Mouse (Mus musculus): ENCODE measurements around the gene Nfic.

The Nfic gene

DNA sequence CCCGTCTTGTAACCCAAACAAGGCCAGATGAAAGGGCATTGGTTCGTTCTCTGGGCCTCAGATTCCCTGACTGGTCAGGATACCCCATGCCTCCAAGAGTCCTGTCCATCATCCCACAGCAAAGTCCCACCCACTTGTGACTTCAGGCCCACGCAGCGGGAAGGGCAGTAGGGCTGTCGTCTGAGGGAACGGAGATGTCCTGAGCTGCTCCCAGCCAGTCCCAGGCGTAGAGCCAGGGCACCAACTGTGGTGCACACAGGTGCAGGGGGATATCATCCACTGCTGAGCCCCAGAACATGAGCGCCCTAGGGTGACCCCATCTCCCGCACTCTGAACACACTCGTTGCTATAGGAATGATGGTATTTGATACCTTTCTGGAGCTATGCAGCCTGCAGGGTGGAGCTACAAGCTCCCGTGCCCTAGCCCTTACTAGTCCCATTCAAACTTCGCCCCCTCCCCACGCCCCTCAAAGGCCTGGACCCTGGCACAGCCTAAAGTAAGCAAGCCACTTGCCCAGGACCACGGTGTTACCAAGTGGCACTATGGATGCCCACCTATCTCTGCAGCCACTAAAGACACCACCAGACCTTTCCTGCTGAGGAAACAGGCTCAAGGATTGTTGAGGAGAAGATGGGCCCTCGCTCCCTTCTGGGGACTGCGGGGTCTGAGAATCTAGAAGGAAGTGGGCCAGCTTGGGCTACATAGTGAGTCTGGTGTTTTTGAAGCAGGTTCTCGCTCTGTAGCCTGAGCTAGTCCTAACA, 39.7 kb downstream of the Nfic start:
- no peak for DNase-seq

DNA sequence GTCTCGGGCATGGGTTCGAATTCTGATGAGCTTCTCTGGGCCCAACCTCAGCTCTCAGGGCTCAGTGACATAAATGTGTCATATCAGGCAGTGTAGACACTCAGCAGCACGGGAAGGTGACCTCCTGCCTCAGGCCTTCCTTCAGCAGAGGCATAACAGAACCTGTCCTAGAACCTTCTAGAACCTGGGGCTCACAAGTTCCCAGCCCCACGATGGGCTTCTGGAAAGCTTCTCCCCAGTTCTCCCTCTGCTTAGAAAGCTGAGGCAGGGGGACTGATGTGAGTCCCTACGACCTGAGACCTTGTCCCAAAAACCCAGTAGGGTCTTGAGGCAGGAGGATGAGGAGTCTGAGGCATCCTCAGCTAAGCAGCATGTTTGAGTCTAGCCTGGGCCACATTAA, 40.3 kb downstream of the Nfic start:
- DNase-seq = no peak

DNA sequence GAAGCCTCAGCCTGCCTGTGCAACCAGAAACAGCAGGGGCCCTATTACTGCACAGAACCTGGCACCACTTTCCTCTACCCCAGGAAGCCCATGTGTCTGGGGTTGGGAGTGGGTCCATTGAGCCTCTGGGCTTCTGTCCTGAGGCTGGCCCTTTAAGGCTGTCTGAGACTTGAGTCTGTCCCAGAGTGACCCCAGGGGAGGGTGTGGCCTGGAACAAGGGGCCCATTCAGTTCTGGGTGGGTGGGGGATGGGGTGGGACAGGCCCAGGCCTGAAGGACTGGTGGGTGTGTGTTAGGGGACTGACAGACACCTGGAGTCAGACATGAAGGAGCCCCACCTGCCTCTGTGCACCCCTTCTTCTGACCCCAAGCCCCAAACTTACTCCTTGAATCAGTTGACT, 40.8 kb downstream of the Nfic start:
- DNase-seq = no peak

DNA sequence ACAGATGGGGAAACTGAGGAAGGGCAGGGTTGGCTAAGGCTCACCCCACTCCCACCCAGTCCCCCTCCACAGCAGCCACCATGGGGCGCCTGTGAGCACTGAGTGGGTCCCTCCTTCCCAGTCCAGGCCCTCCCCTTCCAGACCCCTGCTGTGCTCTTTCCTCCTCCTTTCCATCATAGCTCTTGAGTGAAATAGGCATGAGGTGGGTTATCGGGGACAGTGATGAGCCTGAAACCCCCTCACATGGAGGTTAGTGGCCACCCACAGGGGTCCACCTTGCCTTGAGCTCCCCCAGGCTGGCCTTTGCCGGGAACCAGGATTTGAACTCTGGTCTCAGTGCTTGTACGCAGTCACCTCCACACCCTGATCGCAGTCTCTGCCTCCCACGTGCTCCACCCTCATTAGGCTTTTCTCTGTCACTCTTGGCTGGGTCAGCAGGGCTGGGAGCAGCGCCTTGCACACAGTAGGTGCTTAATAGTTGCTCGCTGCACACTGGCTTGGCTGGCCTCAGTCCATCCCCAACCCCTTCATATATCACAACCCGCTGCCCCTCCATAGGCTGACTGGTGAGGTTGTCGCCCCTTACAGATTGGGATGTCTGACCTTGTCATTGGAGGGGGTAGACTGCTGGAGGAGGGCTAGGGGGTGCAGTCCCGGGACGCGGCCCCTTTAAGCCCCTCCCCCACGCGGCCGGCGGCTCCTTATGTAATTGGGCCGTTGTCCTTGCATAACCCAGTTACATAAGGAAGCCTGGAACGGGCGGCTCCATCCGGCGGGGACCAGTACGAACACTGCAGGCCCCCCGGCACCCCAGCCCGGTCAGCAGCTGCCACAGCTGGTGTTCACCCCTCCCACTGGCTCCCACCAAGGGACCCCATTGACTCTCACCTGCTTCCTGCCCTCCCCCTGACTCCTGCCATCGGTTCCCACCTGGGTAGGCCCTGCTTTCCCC, 41.8 kb downstream of the Nfic start:
- DNase-seq = peak; percentile 55

- DNase-seq = no peak
These were observed 42.7 kb downstream of the Nfic start for GRCm38 (mm10) chr10:81412586-81413309.

DNA sequence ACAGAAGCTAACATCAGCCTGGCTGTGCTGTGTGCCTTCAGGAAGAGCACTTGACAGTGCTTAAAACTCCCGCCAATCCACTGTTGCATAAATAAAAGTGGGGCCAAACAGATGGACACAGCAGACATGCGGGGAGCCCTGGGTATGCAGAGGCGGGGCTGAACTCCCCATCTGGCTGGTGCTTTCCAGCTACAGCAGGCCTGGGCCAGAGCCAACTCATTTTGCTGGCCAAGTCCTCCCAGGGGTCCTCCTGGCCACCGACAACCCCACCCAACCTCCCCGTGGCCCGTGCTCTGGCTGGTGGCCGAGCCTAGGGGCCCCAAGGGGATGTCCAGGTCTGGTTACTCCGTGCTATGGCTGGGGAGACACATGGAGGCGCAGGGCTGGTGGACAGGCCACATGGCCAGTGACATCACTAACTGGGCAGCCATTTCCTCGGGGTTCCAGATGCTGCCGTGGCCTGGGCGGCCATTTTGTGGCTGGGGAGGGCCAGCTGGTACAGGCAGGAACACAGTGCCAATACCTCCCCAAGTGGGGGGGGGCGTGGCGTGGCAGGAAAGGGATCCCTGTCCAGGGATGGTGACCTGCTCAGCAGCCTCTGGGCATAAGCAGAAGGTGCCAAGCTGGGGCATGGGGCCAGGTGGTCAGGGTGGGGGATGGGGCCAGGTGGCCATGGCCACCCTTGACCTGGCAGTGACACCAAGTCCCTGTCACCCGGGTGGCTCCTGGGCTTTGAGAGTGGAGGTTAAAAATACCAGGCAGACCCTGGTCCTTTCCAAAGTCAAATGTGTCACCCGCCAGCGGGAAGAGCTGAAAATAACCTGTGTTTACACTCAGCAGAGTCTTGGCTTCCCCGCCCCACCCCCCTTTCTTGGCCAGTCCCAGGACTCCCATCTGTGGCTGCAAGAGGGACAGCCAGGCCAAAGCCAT, 43.7 kb downstream of the Nfic start:
- DNase-seq = no peak

GRCm38 (mm10) chr10:81410981-81411380, 44.5 kb downstream of the Nfic start:
- DNase-seq = no peak

DNA sequence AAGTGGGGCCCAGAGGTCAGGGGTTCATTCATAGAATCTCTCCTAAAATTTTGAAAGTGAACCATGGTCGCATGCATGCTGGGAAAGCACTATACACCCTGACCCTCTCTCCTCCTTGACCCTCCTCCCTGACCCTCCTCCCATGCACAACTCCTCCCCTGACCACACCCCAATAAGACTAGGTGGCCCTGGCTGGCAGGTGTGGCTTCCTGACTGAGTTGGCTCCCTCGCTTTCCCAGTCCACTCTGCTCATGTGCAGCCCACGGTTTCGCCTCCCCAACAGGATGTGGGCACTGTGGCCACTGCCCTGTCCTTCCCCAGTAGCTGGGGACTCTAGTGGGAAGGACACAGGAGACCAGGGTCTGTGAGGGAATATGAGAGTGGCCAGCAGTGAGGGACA, 45.1 kb downstream of the Nfic start:
- no peak for DNase-seq

GRCm38 (mm10) chr10:81409330-81409729, 46.1 kb downstream of the Nfic start:
- no peak for DNase-seq

- DNase-seq = peak; percentile 87
These were observed 46.6 kb downstream of the Nfic start for GRCm38 (mm10) chr10:81408871-81409291.

DNA sequence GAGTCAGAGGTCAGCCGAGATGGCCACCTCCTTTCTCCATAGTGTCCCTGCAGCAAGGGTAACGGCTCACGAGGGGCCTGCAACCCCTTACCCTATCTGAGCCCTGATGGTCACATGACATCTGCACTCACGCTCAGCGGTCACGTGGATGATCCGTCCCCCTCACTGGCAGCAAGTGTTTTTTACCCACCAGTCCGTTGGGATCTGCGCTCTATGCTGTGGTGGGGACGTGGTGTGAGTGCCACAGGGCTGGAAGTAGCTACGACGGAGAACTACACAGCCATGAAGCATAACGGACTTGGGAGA, 47.1 kb downstream of the Nfic start:
- DNase-seq = no peak

DNA sequence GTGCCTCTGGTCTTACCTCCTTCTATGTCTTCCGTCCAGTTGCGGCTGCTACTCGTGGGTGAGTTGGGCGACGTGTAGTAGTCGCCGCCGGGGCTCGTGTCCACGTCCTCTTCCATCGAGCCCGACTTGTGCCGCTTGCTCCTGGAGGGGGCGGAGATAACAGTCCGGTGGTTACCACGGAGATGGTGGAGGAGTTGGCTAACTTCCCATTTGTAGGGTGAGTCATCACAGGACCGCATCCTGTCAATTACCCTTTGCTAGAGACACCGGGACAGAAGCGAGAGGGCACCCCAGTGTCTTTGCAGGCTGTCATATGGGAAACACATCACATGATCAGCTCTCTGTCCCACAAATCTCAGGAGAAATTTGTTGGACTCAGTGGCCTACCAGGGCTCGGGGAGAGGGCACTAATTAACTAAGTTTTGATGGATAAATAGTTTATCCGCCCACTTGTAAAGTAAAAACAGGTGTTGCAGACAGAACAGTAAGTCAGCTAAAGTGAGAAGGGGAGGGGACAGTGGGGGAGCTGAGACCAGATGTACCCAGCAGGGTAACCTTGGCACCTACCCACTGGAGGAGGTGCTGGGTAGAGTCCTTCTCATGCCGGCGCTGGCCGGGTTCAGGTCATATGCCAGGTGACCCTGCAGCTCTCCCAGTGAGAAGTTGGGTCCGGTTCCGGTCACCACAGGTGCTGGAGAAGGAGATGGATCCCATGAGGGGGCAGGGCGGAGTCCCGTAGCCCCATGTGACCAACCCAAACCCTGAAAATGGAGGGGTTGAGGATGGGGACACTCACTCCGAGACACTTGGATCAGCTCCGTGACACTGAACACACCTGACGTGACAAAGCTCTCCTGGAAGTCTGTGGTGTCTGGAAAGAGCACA, 47.7 kb downstream of the Nfic start:
- DNase-seq = no peak

- DNase-seq = no peak
These were observed 48.7 kb downstream of the Nfic start for GRCm38 (mm10) chr10:81406504-81407440.

DNA sequence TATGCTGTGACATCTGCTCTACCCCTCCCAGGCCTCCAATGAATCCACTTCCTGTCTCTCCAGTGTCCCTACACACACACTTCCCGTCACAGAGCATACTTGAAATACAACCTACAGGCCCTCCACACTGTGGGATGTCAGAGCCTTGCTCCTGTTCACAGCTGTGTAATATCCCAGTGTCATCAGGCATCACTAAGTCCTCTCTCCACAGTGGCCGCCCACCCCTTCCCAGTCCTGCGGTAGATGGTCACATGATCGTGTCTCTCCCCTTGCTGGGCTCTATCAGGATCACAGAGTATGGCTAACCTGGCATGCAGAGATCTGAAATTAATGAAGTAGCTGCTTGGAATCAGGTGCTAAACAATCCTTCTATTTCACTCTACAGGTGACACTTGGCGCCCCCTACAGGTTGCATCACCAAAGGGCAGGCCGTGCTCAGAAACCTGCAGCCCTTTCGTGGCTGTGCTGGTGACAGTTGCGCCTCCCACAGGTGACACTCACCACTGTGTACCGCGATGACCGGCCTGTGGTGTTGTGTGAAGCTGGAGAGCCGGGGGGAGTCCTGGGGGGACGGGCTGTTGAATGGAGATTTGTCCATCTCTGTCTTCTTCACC, 49.7 kb downstream of the Nfic start:
- DNase-seq = peak; percentile 89

- DNase-seq = no peak
These were observed 50.7 kb downstream of the Nfic start for GRCm38 (mm10) chr10:81404720-81405119.

DNA sequence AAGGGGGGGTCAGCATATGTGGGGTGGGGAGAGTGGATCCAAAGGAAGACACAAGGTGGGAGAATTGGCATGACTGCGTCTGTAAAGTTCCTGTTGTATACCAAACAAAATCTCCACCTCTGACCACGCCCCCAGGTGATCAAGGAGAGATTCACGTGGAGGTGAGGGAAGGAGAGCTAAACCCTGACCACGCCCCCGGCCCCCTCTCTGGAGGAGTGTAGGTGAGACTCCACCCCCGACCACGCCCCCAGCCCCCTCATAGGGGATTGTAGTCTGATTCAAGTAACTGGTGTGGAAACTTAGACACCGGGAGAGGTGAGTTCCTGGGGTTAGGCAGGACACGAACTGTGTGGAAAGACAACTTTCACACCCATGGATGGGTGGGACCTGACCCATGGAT, 51.4 kb downstream of the Nfic start:
- DNase-seq = peak; percentile 63

- DNase-seq = no peak
These were observed 51.9 kb downstream of the Nfic start for GRCm38 (mm10) chr10:81403511-81403910.

DNA sequence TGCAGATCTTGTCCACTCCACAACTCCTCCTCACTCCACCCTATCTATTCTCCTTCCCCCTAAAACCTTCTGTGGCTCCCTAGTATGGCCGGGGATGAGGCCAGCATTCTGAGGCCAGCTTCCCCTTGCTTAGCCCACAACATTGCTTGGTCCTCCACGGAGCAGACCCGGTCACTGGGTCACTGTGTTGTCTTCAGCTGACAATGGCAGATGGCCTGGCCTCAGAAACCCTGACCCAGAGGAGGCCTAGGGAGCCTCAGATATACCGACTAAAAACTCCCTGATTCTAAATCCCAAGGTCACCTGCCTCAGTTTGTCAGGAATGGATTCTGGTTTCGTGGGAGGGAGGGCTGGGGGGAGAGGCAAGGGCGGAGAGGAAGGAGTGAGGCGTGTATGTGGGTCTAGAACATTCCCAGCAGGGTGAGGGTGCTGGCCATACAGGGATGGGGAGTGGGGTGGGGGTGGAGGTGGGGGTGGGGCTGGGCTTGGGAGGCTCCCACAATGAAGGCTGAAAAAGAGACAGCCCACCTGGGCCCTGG, 53.1 kb downstream of the Nfic start:
- DNase-seq = no peak

GRCm38 (mm10) chr10:81401521-81402226, 53.8 kb downstream of the Nfic start:
- DNase-seq = peak; percentile 71
